Mouse (Mus musculus) cortical plate, adult 2 months (tissue): ENCODE data around the gene Aip.

Experiments
- CTCF ChIP-seq: fragments of 200-500 bp; IDR thresholded peaks from 2 replicates; pipeline ENCODE4 v1.5.1; 2011; ENCODE audit warnings: mild to moderate bottlenecking, control low read depth, low read length; ENCODE audit not compliant: insufficient read depth; ENCODE audit errors: extremely low read depth
- POLR2A ChIP-seq: fragments of 200-500 bp; IDR thresholded peaks from 2 replicates; pipeline ENCODE4 v1.6.1; 2011; ENCODE audit warnings: mild to moderate bottlenecking, low read length, control low read depth; ENCODE audit not compliant: insufficient read depth; ENCODE audit errors: extremely low read depth

DNA sequence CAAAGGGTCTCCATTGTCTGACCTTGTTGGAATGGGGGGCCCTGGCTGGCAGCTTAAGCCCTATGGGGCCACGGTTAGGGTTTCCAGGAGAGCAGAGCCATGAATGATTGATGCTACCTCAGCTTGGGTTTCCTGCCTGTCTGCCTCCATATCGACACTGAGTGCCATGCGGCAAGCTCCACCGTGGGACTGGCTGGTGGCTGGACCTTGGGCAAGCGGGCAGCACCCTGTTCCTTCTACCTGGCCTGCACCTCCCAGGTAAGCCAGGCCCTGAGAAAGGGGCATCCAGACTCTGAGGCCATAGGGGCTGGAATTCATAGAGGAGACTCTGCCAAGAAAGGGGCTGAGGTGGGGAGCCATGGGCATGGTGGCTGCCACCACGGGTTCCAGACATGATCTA is 14.5 kb upstream of the Aip start:
- no peak for TF ChIP-seq CTCF
- no peak for TF ChIP-seq POLR2A
